ENCODE assay signal across 16 mouse cellular contexts in genomic region chr4:45503816-45504215, GRCm38 (mm10). TPM values are rescaled to one million over a fixed set of nuclear protein-coding genes. Genes with fewer than 3 reads are reported as not detected.
DNase-seq lines count a peak whose midpoint lies in the region; ATAC-seq and TF ChIP-seq lines count a peak whose summit lies in the region.
"Had no signal": no experiment of that assay in that cellular context is flagged by ENCODE, and none has a peak within 500 bp of the region (broad histone marks: within the 10 kb centered on the region; RNA-seq: fewer than 3 reads in every experiment).

No protein-coding gene starts in this region.

- 56% methylated on average over 3 of the region's 3 CpGs for WGBS in heart, embryonic 15.5 days
- 69% methylated on average over 3 of the region's 3 CpGs for WGBS in intestine, embryonic 16.5 days

- H3K4me1 ChIP-seq in heart, embryonic 15.5 days (replicated peaks), result peaks cover 91% of the 10 kb centered on the region
- H3K4me1 ChIP-seq in intestine, embryonic 16.5 days (ENCODE audit: control insufficient read depth, insufficient read depth, low read length), result peaks cover 74% of the 10 kb centered on the region

- no peak overlapping the region for H3K9ac ChIP-seq in heart, embryonic 15.5 days
- H3K9ac ChIP-seq in intestine, embryonic 16.5 days (ENCODE audit: low read depth, low read length), result no peak overlapping the region
- H3K9ac ChIP-seq: liver, embryonic 14.5 days; midbrain, embryonic 12.5 days; neural tube, embryonic 12.5 days had no signal

- no peaks in the 10 kb centered on the region for H3K9me3 ChIP-seq in heart, embryonic 15.5 days (replicated peaks)
- no peaks in the 10 kb centered on the region for H3K9me3 ChIP-seq in intestine, embryonic 16.5 days (ENCODE audit: control insufficient read depth, low read length)
- H3K9me3 ChIP-seq: midbrain, embryonic 12.5 days; neural tube, embryonic 12.5 days had no signal

- TF ChIP-seq CTCF in brain, embryonic 14.5 days (IDR thresholded peaks at IDR 0.05; ENCODE audit: borderline replicate concordance, extremely low read depth, insufficient read depth, insufficient read length), result no peak

- H3K4me3 ChIP-seq in heart, embryonic 15.5 days, result no peak overlapping the region
- H3K4me3 ChIP-seq in intestine, embryonic 16.5 days (ENCODE audit: low read length), result no peak overlapping the region
- H3K4me3 ChIP-seq: midbrain, embryonic 12.5 days; neural tube, embryonic 12.5 days had no signal

- DNase-seq in lung, adult 18-20 months, result peak; percentile 42 to 68
- no peak for DNase-seq in lung, postnatal 14 days
- peak; percentile 65 for DNase-seq in adipocyte (ENCODE audit: low spot score)
- peak; percentile 55 for DNase-seq in brain, embryonic 14.5 days (ENCODE audit: low read depth)
- no peak for DNase-seq in right cerebral cortex, adult 2 months (ENCODE audit: low spot score in 2 of 2)
- DNase-seq: embryo, embryonic 11 days; kidney, adult 11 months; spleen, adult 18-20 months; thymus, postnatal 14 days had no signal

- TF ChIP-seq POLR2A in brain, embryonic 14.5 days (IDR thresholded peaks at IDR 0.05; ENCODE audit: borderline replicate concordance, extremely low read depth, insufficient read depth, insufficient read length, poor library complexity, severe bottlenecking), result no peak

- no peak overlapping the region for H3K4me2 ChIP-seq in heart, embryonic 15.5 days
- no peak overlapping the region for H3K4me2 ChIP-seq in intestine, embryonic 16.5 days (ENCODE audit: low read depth, low read length)
- H3K4me2 ChIP-seq: midbrain, embryonic 12.5 days; neural tube, embryonic 12.5 days had no signal

- H3K27ac ChIP-seq in heart, embryonic 15.5 days, result peak overlapping the region; percentile 38; the same call in 1 of the 2 replicates
- no peak overlapping the region for H3K27ac ChIP-seq in intestine, embryonic 16.5 days (ENCODE audit: low read length)
- H3K27ac ChIP-seq: liver, embryonic 14.5 days; midbrain, embryonic 12.5 days; neural tube, embryonic 12.5 days had no signal

- no peaks in the 10 kb centered on the region for H3K36me3 ChIP-seq in heart, embryonic 15.5 days
- no peaks in the 10 kb centered on the region for H3K36me3 ChIP-seq in intestine, embryonic 16.5 days (ENCODE audit: control insufficient read depth, insufficient read depth, low read length)
- H3K36me3 ChIP-seq: midbrain, embryonic 12.5 days; neural tube, embryonic 12.5 days had no signal

- ATAC-seq in heart, embryonic 15.5 days (replicated peaks; ENCODE audit: insufficient number of reproducible peaks, insufficient read depth, low FRiP score, low read depth), result no peak
- no peak for ATAC-seq in frontal cortex, adult (ENCODE audit: low TSS enrichment)
- no peak for ATAC-seq in intestine, embryonic 16.5 days
- ATAC-seq: forebrain, embryonic 16.5 days had no signal

- no peaks in the 10 kb centered on the region for H3K27me3 ChIP-seq in heart, embryonic 15.5 days
- no peaks in the 10 kb centered on the region for H3K27me3 ChIP-seq in intestine, embryonic 16.5 days (replicated peaks; ENCODE audit: control insufficient read depth, insufficient read depth, low read length)
- H3K27me3 ChIP-seq: neural tube, embryonic 12.5 days had no signal

RNA-seq across cellular contexts. Expression of gene Shb, which starts 28.5 kb away (rescaled TPM):
- 36.4 and 47.2 TPM in 2 replicates for polyA plus RNA-seq in brain, embryonic 14.5 days (2012; rRNA removed)
- polyA plus RNA-seq in heart, embryonic 15.5 days (2015; fragmentation: Nextera tagmentation; extraction: Ambion mirVana), result 8.6 and 10.7 TPM in 2 replicates
- polyA plus RNA-seq in intestine, embryonic 16.5 days (2015; fragmentation: Nextera tagmentation; extraction: Ambion mirVana), result 1.5 and 2.7 TPM in 2 replicates

Comparison
In these comparisons a context has a peak if more than half of its experiments do, and no peak if none do; other contexts are left out.
1. DNase-seq: peak in lung, adult 18-20 months (2 of 2), adipocyte (single experiment) and brain, embryonic 14.5 days (single experiment); none in lung, postnatal 14 days (single experiment) and right cerebral cortex, adult 2 months (0 of 2).